Mouse (Mus musculus) layer of hippocampus, postnatal 10 days (tissue): ENCODE data around the gene Fasn. TPM values are rescaled to one million over a fixed set of nuclear protein-coding genes. Genes with fewer than 3 reads are reported as not detected.

ENCODE experiments used
- DNase-seq, 2 experiments: peaks; one replicate each; pipeline ENCODE4 v3.0.0; 2021; ENCODE audit warnings: low spot score in 2 of 2
- total RNA-seq, 2 experiments: library from RNA; stranded (reverse); gene quantifications; 2 replicates each; pipeline ENCODE4 v1.2.3; 2021

The Fasn gene
- total RNA-seq, 2 experiments from 2014 or later = 286 to 320 TPM

DNA sequence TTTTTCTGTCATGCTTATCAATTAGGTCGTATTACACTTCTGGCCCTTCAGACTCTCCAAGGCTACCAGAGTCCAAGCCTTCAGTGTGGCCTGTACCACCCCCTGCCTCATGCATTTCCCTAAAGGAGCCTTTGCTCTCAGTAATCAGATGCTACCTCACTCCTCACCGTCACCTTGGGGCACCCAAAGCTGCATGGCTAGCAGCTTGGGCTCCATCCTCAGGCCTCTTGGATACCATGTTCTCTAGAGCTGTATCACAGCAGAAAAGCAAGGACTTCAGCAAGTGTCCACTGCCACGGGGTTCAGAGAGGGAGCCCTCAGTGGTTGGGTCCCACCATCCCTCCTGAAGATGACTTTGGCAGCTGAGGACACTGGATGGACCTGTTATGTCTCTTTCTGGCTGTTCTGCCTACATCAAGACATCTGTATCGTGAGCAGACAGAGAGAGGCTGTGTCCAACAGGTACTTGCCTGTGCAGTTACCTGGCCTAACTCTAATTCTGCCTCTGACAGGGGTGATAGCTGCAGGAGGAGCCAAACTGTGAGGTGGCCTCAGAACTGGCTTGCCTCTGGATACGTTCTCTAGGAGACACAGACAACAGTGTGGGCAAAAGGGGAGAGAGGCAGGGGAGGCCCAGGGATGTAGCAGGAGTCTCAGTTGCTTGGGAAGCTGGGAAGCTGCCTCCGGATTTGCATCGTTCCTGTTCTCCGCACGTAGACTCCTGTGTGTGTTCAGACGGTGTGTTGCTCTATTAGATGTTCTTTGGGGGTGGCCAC is 5.6 kb upstream of the Fasn start:
- DNase-seq = no peak

DNA sequence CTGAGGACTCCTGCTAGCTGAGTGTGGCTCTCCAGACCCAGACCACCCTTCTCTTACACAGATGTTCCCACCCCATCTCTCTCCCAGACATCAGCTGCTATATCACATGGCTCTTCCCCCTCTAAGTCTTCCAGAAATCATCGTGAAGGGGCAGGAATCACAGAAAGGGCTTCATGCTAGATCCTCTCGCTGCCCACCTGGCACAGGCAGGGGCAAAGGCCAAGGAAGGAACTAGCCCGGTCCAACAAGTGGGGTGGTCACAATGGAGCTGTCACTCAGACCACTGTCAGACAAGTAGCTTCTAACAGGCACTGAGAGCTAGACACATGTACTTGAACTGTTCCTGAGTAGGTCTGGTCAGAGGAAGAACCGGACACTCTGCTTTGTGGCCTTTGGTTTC is 4.1 kb upstream of the Fasn start:
- DNase-seq = peak in 1 of 2 experiments; percentile 2

DNA sequence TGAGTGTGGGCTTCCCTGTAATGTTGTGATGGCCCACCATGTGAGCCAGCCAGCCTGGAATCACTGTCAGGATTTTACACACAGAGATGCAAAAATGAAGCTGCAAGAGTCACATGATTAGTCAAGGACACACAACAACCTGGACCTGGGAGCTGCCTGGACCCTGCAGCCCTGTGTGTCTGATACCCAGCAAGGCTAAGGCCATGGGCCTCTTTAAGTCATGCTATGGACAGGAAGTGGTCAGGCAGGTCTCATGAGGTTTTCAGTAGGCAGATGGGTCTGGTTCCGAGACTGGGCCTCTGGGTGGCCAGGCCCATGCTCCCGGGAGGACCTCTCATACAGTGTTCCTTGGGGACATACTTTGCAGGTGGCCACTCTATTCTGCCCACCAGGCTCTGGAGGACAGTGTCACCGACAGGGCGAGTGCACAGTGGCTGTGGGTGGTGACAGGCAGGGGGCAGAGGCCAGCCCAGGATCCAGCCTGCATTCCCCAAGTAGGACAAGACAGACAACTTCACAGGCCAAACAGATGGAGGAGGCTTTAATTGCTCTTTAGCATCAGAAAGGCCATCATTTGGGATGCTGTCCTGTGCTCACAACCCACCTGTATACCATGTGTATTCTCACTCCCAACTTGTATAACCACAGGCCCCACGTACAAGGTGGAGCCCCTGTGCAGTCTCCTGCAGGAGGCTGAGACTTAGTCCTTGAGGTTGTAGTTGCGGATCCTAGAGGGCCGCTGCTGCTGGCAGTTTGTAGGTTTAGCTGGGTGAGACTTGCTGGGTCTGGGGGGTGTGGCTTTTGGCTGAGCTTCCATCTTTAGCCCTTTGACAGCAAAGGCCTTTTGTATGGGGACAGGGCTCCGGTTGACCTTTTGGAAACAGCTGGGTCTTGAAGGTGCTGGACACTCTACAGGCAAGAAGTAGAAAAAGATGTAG is 1.9 kb upstream of the Fasn start:
- DNase-seq = peak; percentile 3 to 11

DNA sequence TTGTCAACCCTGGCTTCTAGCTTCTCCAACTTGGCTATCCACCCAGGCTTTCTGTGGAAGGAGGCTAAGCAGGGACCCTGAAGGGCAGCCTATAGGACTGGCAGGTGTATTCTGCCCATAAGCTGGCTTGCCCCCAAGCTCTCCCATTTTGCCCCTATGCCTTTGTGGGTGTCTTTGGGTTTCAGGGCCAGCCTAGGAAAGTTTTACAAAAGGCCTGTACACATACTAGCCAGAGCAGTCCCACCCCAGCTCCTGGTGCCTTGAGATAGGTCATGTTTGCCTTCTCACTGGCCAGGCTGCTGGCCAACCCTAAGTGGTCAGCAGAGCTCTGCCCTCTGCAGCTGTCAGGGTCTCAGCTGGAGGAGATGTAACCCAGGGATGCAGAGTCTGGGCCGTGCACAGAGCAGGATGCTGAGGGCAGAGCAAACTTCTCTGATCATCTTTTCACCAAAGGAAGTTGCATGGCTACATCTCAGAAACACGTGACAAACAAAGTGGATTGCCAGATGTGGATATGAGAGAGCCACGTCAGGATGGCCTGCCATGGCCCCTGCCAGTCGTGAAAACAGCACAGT is 1.0 kb upstream of the Fasn start:
- peak; percentile 36 to 38 for DNase-seq

DNA sequence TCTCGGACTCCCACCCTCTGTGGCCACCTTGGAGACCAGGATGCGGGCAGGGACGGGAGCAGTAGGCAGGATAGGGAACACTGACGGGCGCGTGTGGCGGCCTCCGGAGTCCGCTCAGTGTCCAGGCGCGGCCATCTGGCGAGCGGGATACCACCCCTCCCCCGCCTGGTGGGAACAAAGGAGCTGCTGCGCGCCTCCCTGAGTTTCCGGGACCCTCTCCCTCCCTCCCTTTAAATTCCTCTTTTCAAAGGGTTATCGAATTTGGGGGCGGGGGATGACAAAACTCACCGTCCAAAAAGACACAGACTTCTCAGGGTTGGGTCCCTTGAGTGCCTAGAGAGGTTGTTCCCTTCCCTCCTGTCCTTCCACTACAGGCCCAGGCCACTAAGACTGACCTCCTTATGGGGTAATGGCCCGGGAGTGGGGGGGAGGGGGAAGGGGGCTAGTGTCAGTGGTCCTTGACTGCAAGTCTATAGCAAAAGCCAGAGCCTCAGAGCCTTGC is 491 bp upstream of the Fasn start:
- no peak for DNase-seq

DNA sequence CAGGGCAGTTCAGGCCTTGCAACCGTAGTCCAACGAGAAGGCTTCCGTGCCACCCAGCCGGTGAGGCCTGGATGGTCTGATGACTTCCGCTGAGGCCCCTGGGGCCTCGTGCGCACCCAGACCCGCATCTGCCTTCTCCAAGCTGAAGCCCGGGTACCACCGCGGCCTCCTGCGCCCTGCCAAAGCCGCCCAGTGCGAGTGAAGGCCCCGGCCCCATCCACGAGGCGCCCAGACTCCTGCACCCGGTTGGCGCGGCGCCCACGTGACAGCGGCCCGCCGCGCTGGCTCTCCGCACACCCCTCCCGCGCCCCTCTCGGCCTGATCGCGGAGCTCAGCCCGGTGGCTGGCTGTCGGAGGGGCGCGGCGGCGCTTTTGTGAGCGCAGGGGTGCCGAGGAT is 798 bp downstream of the Fasn start:
- no peak for DNase-seq

DNA sequence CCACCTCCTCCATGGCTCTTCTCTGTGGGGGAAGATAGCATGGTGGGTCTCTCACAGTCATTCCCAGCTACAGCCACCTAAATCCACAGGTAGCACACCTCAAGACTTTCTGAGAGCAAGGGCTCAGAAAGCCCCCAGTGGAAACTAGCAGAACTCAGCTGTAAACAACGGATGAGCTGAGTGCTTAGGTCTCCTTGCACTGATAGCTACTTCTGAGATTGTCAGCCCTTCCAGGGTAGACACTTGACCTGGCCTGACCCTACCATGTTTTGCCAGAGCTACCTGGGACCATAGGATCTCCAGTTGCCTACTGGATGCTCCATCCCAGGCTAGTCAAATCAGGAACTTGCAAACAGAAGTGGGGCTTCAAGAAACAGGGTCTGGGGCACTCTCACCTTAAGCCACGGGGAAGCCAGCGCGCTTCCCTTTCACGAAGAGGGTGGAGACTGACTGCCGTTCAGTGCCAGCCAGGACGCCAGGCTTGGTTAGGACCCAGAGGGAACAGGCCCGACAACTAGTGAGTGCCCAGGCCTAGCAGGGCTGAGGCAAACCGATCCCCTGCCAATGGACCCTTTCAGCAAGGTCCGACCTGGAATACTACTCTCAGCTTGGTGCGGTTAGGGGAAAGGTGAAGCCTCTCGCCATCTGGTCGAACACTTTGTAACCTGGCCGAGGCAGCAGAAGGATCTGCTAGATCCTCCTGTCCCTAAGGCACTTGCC is 1.4 kb downstream of the Fasn start:
- peak in 1 of 2 experiments; percentile 53 for DNase-seq

DNA sequence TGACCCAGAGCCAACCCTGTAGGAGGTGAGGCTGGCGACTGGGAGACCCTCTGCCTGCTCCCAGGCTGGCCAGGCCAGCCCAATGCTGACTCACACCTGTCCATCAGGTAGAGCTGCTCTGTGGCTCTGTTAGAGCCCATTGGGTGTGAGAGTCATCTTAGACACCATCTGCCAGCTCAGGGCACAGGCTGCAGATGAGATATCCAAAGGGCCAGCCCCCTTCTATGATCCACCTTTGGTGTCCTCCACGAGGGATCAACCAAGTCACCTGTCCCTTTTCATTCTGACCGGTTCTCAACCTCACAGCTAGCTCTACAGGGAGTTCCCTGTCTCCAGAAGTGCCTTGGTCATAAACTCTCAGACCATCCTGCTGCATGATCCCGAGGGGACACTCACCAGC is 2.0 kb downstream of the Fasn start:
- DNase-seq = peak; percentile 4 to 17

DNA sequence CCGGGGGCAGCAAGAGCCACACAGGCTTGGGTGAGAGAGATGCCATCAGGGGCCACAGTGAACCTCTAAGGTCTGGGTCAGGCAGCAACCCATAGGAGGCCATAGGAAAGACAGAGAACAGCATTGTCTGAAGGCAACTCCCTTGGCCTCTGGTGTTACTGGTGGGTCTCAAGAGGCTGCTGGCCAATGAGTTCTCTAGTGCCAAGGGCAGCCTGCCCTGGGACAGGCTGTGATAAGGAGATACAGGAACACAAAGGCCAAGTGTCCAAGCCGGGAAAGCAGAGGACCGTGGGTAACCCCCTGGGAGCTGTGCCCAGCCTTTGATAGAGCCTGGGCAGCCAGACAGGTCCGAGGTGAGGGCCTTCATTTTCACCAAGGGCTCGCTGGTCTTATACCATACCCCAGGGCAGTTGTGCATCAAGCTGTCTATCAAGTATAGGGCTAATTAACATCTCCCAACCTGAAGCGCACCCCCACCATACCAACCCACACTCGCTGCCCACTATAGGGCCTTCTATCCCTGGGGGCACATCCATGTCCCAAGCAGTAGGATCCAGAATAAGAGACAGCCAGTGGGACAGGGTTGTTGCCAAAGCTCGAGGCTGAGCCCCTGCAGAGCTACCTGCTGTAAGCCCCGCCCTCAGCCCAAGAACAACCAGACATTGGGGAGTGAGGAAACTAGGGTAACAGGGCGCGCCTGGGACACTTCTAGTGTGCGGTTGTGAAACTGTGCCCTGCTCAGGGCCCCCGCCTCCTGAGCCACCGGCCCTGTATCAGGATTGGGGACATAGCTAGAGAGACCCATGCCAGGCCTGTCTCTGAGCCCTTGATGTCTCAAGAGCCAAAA is 3.0 kb downstream of the Fasn start:
- DNase-seq = peak; percentile 12 to 13

DNA sequence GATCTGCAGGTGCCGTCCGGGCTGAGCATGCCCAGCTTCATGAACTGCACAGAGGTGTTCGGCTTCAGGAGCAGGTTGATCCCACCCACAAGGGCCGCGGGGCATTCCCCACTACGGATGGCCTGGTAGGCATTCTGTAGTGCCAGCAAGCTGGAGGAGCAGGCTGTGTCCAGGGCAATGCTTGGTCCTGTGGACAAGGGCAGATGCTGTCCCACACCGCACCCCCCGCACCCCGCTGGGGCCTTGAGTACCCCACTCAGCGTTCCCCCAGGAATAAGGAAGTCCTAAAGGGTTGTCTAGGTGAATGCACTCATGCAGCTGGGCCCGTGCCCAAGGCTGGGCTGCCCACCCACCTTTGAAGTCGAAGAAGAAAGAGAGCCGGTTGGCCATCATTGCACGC is 3.8 kb downstream of the Fasn start:
- peak in 1 of 2 experiments; percentile 23 for DNase-seq

DNA sequence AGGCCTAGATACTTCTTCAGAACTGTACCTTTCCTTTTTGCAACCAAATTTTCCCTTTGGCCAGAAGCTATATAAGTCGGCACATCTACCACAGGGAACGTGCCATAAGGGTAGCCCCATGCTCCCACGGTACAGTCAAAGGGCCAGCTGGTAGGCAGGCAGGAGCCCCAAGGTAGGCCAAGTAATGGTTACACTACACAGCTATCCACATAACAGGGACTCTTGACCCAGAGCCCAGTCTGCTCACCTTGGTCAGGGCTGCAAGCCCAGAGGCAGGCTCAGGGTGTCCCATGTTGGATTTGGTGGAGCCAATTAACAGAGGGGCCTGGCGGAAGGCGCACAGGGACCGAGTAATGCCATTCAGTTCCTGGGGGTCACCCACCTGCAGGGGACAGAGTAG is 4.8 kb downstream of the Fasn start:
- DNase-seq = peak in 1 of 2 experiments; percentile 3

DNA sequence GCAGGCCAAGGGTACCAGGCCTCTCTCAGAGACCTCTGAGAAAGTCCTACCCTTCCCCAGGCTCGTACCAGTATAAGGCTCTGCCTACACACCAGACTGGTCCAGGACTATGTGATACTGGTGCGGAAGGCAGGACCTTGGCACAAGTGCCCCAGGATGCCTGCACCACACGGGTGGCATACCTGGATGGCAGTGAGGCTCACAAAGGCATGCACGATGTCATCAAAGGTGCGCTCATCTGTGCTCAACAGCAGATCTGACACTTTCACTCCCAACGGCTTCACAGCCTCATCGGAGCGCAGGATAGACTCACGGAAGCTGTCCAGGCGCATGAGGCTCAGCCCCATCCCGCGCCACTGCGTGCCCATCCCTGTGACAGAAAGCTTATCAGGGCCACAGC is 6.1 kb downstream of the Fasn start:
- DNase-seq = no peak

DNA sequence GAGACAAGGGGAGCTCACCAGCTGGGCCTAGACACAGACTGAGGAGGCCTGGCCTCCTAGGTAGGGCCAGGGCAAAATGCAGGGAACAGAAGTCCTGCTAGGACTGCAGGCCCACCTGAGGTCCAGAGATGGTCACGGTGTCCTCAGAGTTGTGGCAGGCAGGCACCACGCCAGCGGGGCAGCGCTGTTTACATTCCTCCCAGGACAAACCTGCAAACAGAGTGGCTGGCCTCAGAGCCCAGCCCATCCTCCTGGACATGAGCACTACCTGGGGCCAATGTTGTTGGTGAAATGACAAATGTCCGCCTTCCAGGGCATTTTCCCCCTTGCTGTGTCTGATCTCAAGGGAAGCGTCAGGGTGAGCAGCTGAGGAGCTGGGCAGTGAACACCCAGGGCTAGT is 7.0 kb downstream of the Fasn start:
- DNase-seq = no peak

DNA sequence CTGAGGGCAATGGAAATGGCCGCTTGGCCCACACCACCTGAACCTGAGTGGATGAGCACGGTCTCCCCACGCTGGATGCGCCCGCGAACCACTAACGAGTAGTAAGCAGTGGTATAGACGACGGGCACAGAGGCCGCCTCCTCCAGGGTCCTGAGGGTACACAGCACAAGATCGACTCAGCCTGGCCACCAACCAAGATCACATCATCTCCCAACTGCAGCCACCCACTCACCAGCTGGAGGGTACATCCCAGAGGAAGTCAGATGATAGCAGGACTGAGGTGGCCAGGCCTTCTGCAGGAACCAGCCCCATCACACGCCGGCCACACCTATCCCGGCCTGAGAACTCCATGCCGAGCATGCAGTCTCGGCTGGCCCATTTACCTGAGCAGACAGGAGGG is 12.3 kb downstream of the Fasn start:
- no peak for DNase-seq

DNA sequence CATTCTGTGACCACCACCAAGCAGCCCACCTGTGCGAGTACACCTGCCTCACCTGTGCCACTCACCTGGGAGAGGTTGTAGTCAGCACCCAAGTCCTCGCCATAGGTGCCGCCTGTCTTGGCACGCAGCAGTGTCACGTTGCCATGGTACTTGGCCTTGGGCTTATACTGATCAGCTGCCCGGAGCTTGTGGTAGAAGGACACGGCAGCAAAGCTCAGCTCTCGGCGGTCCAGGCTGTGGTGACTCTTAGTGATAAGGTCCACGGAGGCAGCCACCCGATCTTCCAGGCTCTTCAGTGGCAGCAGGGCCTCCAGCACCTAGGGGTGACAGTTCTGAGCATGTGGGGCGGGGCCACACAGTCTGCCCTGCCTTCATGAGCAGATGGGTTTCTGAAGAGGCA is 16.3 kb downstream of the Fasn start:
- no peak for DNase-seq

DNA sequence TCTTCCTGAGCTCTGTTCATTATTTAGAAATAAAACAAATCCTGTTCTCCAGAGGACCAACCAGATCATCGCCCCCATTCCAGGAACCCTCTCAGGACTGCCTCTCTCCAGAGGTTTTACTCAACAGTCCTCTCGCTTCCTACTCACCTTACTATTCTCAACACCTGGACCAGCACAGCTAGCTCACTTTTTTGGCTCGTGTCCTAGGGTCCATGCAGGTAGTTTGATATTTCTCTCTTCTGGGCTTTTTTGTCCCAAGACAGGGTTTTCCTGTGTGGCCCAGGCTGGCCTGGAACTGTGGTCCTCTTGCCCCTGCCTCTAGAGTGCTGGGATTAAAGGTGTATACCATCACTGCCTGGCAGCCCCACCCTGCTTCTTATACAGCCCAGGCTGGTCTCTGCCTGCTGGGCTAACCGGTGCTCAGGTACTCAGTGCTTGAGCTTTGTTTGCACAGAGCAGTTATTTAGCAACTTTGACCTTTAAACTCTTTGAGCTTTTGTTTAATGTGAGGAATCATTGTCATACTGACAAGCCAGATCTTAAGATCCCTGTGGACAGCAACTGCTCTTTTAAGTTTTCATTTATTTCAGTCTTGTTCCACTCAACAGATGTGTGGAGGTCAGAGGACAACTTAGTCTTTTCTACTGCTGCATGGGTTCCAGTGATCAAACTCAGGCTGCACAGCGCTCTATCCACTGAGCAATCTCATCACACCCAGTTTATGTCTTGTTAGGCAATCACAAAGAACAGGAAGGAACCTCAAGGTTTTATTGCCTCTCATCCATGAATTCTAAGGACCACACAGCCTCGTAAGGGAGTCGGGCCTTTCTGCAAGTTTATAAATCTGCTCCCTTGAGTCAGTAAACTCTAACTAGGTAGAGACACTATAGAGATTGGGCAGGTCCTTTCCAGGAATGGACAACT is 18.7 kb downstream of the Fasn start:
- no peak for DNase-seq

DNA sequence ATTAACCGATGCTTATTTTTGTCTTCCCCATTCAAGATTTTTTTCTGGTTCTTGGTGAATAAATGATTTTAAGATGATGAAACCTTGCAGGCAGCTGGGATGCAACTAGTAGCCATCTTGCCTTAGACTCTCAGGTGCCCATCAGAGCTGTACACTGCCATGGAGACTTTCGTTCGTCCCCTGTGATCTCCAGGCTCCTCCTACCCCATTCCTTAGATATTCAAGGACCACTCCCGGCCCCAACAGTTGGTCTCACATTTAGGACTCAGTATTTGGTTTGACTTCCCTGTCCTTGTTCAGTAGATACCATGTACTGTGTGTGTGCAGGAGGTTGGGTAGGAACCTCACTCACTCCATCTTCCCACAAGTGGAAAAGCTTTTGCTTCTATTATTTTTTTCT is 19.6 kb downstream of the Fasn start:
- DNase-seq = no peak

DNA sequence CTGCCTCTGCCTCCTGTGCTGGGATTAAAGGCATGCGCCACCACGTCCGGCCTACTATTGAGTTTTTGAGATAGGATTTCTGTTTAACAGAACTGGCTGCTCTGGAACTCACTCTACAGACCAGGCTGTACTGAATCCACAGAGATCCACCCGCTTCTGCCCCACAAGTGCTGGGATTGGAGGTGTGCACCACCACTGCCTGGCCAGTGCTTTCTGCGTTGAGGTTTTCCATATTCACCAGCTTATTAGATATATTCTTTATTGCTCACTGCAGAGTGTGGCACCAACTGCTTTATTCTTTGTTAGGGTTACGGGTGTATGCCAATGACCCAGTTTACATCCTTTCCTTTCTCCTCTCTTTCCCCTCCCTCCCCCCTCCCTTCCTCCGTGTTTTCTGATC is 20.1 kb downstream of the Fasn start:
- DNase-seq = no peak
